Mouse (Mus musculus) macrophage (primary cell): ENCODE measurements around the gene A930017K11Rik. TPM values are rescaled to one million over a fixed set of nuclear protein-coding genes. Genes with fewer than 3 reads are reported as not detected.

ENCODE experiments used
- H3K27ac ChIP-seq: fragments of 350-480 bp; formaldehyde crosslinking; 2 replicates; pipeline ENCODE4 v1.9.0; 2021
- H3K36me3 ChIP-seq: fragments of 350-480 bp; formaldehyde crosslinking; 2 replicates; pipeline ENCODE4 v1.9.0; 2021; ENCODE audit errors: inconsistent target
- H3K4me3 ChIP-seq: fragments of 350-480 bp; formaldehyde crosslinking; 2 replicates; pipeline ENCODE4 v1.9.0; 2021; ENCODE audit errors: inconsistent target
- H3K79me2 ChIP-seq: fragments of 350-480 bp; formaldehyde crosslinking; 2 replicates; pipeline ENCODE4 v1.9.0; 2021; ENCODE audit errors: inconsistent target
- WGBS: methylation state at CpG from one replicate; pipeline ENCODE4 v1.1.7; 2026; ENCODE audit warnings: inconsistent platforms; ENCODE audit not compliant: missing documents; 5-methylcytosine and 5-hydroxymethylcytosine counted together
- polyA plus RNA-seq: library from polyadenylated mRNA; stranded (reverse); fragments of 250-400 nt; gene quantifications from 3 replicates; pipeline ENCODE4 v1.2.4, GENCODE M21; 2018; ENCODE audit warnings: inconsistent platforms

A930017K11Rik gene
- polyA plus RNA-seq, 1 experiment from 2014 or later, result not detected

DNA sequence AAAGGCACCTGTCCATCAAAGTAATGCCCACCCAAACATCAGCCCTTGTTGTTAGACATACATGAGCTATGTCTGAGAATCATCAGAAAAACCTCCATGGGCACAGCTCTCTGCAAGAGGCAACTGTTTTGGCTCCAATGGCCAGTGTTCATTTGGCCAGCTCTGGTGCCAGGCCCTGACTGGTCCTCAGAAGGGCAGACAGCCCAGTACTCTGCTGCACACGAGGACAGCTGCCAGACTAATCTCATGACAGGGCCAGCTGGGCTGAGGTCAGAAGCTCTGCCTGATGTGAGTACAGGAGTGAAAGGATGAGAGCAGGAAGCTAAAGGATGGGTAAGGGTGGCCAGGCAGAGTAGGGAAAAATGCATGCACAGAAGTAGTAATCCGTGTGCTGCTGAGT is 27.0 kb downstream of the A930017K11Rik start:
- no peaks in the 10 kb centered on the region for H3K79me2 ChIP-seq
- no peak overlapping the region for H3K27ac ChIP-seq
- H3K36me3 ChIP-seq, result peaks cover 25% of the 10 kb centered on the region
- no peak overlapping the region for H3K4me3 ChIP-seq
- 86% methylated on average over 2 of the region's 2 CpGs for WGBS

- Histone ChIP-seq H3K27ac (no peak overlapping the region), H3K36me3 (peaks cover 11% of the 10 kb centered on the region), H3K79me2 (peaks cover 22% of the 10 kb centered on the region), H3K4me3 (no peak overlapping the region)
- WGBS, result 68% methylated on average over 5 of the region's 5 CpGs
These were observed 30.2 kb downstream of the A930017K11Rik start for GRCm38 (mm10) chr17:25922120-25922519.

DNA sequence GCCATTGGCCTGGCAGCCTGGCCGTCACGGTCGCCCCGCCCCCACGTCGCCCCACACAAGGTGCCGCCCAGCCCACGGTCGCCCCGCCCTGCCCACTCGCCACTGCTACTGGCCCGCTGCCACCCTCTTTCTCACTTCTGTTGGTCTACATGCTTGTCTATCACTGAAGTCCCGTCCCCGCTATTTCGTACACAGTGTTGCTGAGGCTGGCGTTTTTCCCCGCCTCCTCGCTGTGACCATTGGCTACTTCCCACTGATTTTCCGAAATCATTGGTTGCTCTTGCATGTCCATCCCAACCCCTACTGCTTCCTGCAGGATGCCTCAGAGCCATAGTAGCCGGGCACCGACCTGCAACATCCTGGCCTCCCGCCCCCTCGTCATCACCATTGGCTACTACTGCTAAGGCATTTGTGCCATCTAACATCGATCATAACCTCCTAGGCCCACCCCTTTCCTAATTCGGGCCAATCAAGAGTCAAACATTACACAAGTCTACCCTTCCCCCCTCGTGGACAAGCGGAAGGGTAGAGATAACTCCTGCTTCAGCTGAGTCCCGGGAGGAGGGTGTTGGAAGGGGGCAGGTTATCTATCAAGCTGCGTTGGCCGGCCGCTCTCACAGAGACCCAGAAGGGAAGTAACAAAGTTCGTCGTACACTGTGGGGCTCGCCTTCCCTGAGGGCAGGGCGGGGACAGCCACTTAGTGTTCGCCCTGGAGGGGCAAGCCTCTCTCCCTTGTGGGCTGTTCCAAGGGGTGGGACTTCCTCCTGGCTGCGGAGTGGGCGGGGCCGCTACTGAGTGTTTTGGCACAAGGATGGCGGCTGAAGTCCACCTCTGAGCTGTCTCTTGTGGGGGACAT is 32.4 kb downstream of the A930017K11Rik start:
- peaks cover 43% of the 10 kb centered on the region for H3K79me2 ChIP-seq
- H3K27ac ChIP-seq, result peak overlapping the region; percentile 93
- peak overlapping the region; percentile 76 for H3K4me3 ChIP-seq
- no peaks in the 10 kb centered on the region; the same call in 1 of the 2 replicates for H3K36me3 ChIP-seq
- WGBS, result 1% methylated on average over 40 of the region's 40 CpGs

DNA sequence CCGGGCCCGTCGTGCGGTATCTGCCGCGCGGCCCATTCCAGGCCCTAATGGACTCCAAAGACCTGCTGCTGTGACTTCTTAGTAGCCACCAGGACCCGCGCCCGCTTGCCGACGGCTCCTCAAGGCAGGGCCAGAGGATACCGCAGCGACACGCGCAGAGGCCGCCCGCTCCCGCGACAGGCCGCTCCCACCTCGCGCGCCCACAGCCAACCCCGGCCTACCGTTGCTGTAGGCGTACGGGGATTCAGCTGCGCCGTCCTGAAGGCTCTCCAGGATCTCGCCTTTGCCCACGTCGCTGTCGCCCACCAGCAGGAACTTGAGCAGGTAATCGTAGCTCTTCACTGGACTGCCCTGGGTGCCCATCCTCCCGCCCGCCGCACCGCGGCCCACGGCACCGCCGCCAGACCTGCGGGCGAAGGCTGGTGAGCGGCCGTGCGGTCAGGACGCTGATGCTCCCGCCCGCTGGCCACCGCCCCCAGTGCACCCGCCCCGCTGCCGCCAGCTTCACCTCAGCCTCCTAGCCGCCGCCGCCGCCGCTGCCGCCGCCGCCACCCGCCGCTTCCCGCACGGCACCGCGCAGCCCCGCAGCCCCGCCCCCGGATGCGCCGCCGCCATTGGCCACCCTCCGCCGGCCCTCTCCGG is 33.1 kb downstream of the A930017K11Rik start, which contains the start of gene Rab40c:
Rab40c (minus strand) TSS at position 584 of the 642 bp plus-strand sequence.
- Histone ChIP-seq H3K27ac (peak within 1 kb of the TSS; percentile 93), H3K79me2 (peaks cover 51% of the 10 kb centered on the region), H3K36me3 (no peaks in the 10 kb centered on the region; the same call in 1 of the 2 replicates), H3K4me3 (peak within 1 kb of the TSS; percentile 76)
- WGBS, result under 1% methylated on average over 73 of the region's 78 CpGs

GRCm38 (mm10) chr17:25918037-25918750 is 34.2 kb downstream of the A930017K11Rik start:
- Histone ChIP-seq H3K4me3 (peak overlapping the region; percentile 72), H3K36me3 (no peaks in the 10 kb centered on the region; the same call in 1 of the 2 replicates), H3K27ac (peak overlapping the region; percentile 57), H3K79me2 (peaks cover 59% of the 10 kb centered on the region)
- 95% methylated on average over 9 of the region's 9 CpGs for WGBS

- Histone ChIP-seq H3K4me3 (no peak overlapping the region), H3K36me3 (no peaks in the 10 kb centered on the region; the same call in 1 of the 2 replicates), H3K79me2 (peaks cover 69% of the 10 kb centered on the region), H3K27ac (no peak overlapping the region)
- 91% methylated on average over 8 of the region's 8 CpGs for WGBS
These were observed 35.3 kb downstream of the A930017K11Rik start for GRCm38 (mm10) chr17:25916931-25917647.

- no peak overlapping the region for H3K4me3 ChIP-seq
- H3K27ac ChIP-seq, result peak overlapping the region; percentile 99
- no peaks in the 10 kb centered on the region; the same call in 1 of the 2 replicates for H3K36me3 ChIP-seq
- 52% methylated on average over 4 of the region's 4 CpGs for WGBS
- peaks cover 97% of the 10 kb centered on the region for H3K79me2 ChIP-seq
These were observed 38.1 kb downstream of the A930017K11Rik start for GRCm38 (mm10) chr17:25914295-25914694.

DNA sequence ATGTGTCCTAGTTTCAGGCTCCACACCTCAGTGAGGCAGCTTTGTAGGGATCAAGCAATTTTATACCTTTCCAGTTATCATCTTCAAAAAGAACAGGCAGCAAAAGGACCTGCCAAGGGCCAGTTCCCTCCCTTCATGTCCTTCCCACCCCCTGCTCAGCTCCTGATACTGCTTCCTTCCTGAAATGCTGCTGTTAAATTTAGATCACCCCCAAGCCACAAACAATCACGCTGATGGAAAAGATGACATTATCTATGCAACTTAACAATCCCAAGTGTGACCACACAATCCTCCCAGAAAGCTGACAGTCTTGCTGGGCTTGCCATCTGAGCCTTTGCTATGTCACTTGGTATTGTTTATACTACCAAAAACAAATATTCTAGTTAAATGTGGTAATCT is 38.5 kb downstream of the A930017K11Rik start:
- Histone ChIP-seq H3K36me3 (no peaks in the 10 kb centered on the region; the same call in 1 of the 2 replicates), H3K27ac (peak overlapping the region; percentile 99), H3K79me2 (peaks cover 97% of the 10 kb centered on the region), H3K4me3 (peak overlapping the region; percentile 32)
- 0% methylated on average over 1 of the region's 1 CpGs for WGBS

DNA sequence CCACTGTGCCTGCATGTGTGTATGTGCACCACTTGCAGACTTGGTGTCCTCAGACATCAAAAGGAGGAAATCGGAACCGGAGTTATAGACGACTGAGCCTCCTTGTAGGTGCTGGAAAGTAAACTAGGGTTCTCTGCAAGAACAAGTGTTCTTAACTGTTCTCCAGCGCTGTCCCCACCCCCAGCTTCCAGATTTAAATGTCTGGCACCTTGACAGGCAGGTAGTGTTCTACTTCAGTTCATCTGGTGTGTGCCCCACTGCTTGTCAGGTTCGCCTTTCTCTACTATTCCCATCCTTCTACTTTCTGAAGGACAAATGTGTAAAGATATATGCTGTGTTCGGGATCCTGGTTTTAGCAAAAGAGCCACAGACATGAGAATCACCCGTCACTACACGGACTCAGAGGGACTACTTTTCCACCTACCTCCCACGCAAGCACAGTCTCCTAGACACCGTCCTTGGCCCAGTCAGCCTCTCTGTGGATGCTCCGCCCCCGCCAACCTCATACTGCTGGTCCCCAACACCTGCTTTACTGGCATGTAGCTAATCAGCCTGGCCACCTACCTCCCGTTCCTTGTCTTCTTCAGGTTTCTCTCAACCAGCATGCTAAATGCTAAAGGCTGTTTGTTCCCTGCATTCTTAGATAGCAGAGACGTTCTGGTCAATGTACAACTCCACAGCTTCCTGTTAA is 39.0 kb downstream of the A930017K11Rik start:
- H3K36me3 ChIP-seq, result no peaks in the 10 kb centered on the region; the same call in 1 of the 2 replicates
- peaks cover 97% of the 10 kb centered on the region for H3K79me2 ChIP-seq
- peak overlapping the region; percentile 99 for H3K27ac ChIP-seq
- WGBS, result 52% methylated on average over 14 of the region's 14 CpGs
- H3K4me3 ChIP-seq, result peak overlapping the region; percentile 32

DNA sequence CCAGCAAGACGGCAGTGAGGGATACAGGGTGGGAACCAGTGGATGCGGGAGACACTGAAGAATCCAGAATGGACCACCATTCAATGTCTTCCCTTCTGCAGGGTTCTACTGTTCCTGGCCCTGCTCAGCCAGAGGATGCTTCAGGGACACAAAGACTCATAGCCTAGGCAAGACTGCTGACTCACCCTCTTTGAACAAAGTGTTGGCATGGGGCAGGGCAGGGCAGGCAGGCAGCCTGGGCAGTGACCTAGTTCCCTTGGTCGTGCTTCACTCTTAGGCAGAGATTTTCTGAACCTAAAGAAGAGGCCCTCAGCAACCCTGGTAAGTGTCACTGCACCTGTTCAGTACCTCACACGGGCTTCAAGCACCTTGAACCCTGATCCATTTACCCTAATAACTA is 40.5 kb downstream of the A930017K11Rik start:
- WGBS, result 74% methylated on average over 4 of the region's 4 CpGs
- H3K79me2 ChIP-seq, result peaks cover 97% of the 10 kb centered on the region
- H3K4me3 ChIP-seq, result no peak overlapping the region; the same call in 1 of the 2 replicates
- no peaks in the 10 kb centered on the region; the same call in 1 of the 2 replicates for H3K36me3 ChIP-seq
- peak overlapping the region; percentile 99 for H3K27ac ChIP-seq

- Histone ChIP-seq H3K27ac (no peak overlapping the region), H3K79me2 (peaks cover 100% of the 10 kb centered on the region), H3K36me3 (no peaks in the 10 kb centered on the region; the same call in 1 of the 2 replicates), H3K4me3 (no peak overlapping the region)
- WGBS, result 90% methylated on average over 2 of the region's 2 CpGs
These were observed 44.7 kb downstream of the A930017K11Rik start for GRCm38 (mm10) chr17:25907640-25908039.

GRCm38 (mm10) chr17:25903061-25903460 is 49.3 kb downstream of the A930017K11Rik start:
- Histone ChIP-seq H3K27ac (no peak overlapping the region), H3K79me2 (peaks cover 100% of the 10 kb centered on the region), H3K4me3 (no peak overlapping the region), H3K36me3 (peaks cover 4% of the 10 kb centered on the region; the same call in 1 of the 2 replicates)
- WGBS, result 27% methylated on average over 3 of the region's 3 CpGs

- Histone ChIP-seq H3K4me3 (no peak overlapping the region), H3K36me3 (peaks cover 4% of the 10 kb centered on the region; the same call in 1 of the 2 replicates), H3K27ac (no peak overlapping the region), H3K79me2 (peaks cover 100% of the 10 kb centered on the region)
- 100% methylated on average over 1 of the region's 1 CpGs for WGBS
These were observed 52.2 kb downstream of the A930017K11Rik start for GRCm38 (mm10) chr17:25900193-25900592.
